ENCODE assay signal across 8 mouse cellular contexts in genomic region chr11:60417717-60418472, GRCm38 (mm10). TPM values are rescaled to one million over a fixed set of nuclear protein-coding genes. Genes with fewer than 3 reads are reported as not detected.
DNase-seq lines count a peak whose midpoint lies in the region; ATAC-seq and TF ChIP-seq lines count a peak whose summit lies in the region.

Gene Atpaf2, minus strand, starts transcription at chr11:60418457.

- in situ Hi-C loops in Patski (cut with MboI; ENCODE audit: low pct_unique_long_range_greater_than_20kb): no loop called here

- POLR2A ChIA-PET in Patski (lab: Charles Lee): interaction anchor here (0.6 to 1.7 kb wide), 3 partner anchors 52 to 365 kb away, joined by 3 read pairs; no protein-coding TSS in a partner anchor

- no peaks in the 10 kb centered on the region for H3K27me3 ChIP-seq in Patski
- no peaks in the 10 kb centered on the region for H3K27me3 ChIP-seq in embryonic facial prominence, embryonic 13.5 days
- H3K27me3 ChIP-seq in heart, embryonic 13.5 days (replicated peaks): no peaks in the 10 kb centered on the region

- H3K4me1 ChIP-seq in embryonic facial prominence, embryonic 13.5 days: peaks cover 29% of the 10 kb centered on the region
- H3K4me1 ChIP-seq in heart, embryonic 13.5 days: peaks cover 30% of the 10 kb centered on the region

- CTCF ChIA-PET in Patski (lab: Charles Lee): interaction anchor here (0.6 kb wide), 1 partner anchor 218 kb away, joined by 3 read pairs; no protein-coding TSS in a partner anchor

- H3K9me3 ChIP-seq in embryonic facial prominence, embryonic 13.5 days: no peaks in the 10 kb centered on the region
- H3K9me3 ChIP-seq in heart, embryonic 13.5 days: no peaks in the 10 kb centered on the region

- peak; percentile 52 for ATAC-seq in Patski
- peak; percentile 40 for ATAC-seq in embryonic facial prominence, embryonic 13.5 days (ENCODE audit: insufficient number of reproducible peaks, insufficient read depth, low FRiP score, low TSS enrichment, low read depth)
- peak; percentile 24; the same call in 1 of the 2 replicates for ATAC-seq in heart, embryonic 13.5 days (ENCODE audit: extremely low read depth, insufficient number of reproducible peaks, low FRiP score, low TSS enrichment)
- ATAC-seq in megakaryocyte, adult 5-6 weeks (ENCODE audit: poor library complexity, severe bottlenecking): peak; percentile 13; the same call in 1 of the 2 replicates

- TF ChIP-seq CTCF in Patski (IDR thresholded peaks at IDR 0.05): no peak

- H3K4me3 ChIP-seq in embryonic facial prominence, embryonic 13.5 days: peak within 1 kb of the TSS; percentile 93
- peak within 1 kb of the TSS; percentile 98 for H3K4me3 ChIP-seq in heart, embryonic 13.5 days

- no peak for DNase-seq in left cerebral cortex, adult 18-20 months (ENCODE audit: low spot score in 2 of 2)
- DNase-seq in left cerebral cortex, adult 11 months (ENCODE audit: low spot score): no peak
- no peak for DNase-seq in Patski (ENCODE audit: low read depth, low spot score)
- DNase-seq in layer of hippocampus, postnatal 14 days (ENCODE audit: low spot score in 2 of 2): peak in 1 of 2 experiments; percentile 26
- DNase-seq in natural killer cell, adult 2 months (ENCODE audit: low spot score in 2 of 2): no peak

- peak within 1 kb of the TSS; percentile 86 for H3K4me2 ChIP-seq in embryonic facial prominence, embryonic 13.5 days
- peak within 1 kb of the TSS; percentile 88 for H3K4me2 ChIP-seq in heart, embryonic 13.5 days

- H3K9ac ChIP-seq in embryonic facial prominence, embryonic 13.5 days: peak within 1 kb of the TSS; percentile 95
- H3K9ac ChIP-seq in heart, embryonic 13.5 days: peak within 1 kb of the TSS; percentile 97

- WGBS in embryonic facial prominence, embryonic 13.5 days: under 1% methylated on average over 39 of the region's 39 CpGs
- WGBS in heart, embryonic 13.5 days: under 1% methylated on average over 39 of the region's 39 CpGs

- H3K36me3 ChIP-seq in embryonic facial prominence, embryonic 13.5 days: no peaks in the 10 kb centered on the region
- H3K36me3 ChIP-seq in heart, embryonic 13.5 days: no peaks in the 10 kb centered on the region

- H3K27ac ChIP-seq in embryonic facial prominence, embryonic 13.5 days: peak within 1 kb of the TSS; percentile 88
- H3K27ac ChIP-seq in heart, embryonic 13.5 days (replicated peaks): peak within 1 kb of the TSS; percentile 91

RNA-seq across cellular contexts. Expression of gene Atpaf2, which starts in this region (rescaled TPM):
- 10 to 100 TPM; 26.9 to 32.1 TPM for total RNA-seq in left cerebral cortex, adult 18-20 months (2021)
- polyA plus RNA-seq in Patski (2021): 39.5 TPM
- polyA plus RNA-seq in embryonic facial prominence, embryonic 13.5 days (2015; fragmentation: Nextera tagmentation; extraction: Ambion mirVana): 52.7 and 54.9 TPM in 2 replicates
- 50.2 and 54.0 TPM in 2 replicates for polyA plus RNA-seq in heart, embryonic 13.5 days (2015; fragmentation: Nextera tagmentation; extraction: Ambion mirVana)
- 10 to 100 TPM; 28.7 to 29.1 TPM for total RNA-seq in layer of hippocampus, postnatal 14 days (2021)
- 10.1 and 15.6 TPM in 2 replicates for total RNA-seq in megakaryocyte, adult 5-6 weeks (2015)
- 38.2 and 43.3 TPM in 2 replicates for total RNA-seq in megakaryocyte, adult 5-6 weeks (2017)
